Mouse (Mus musculus) adrenal gland, adult 8-10 months (tissue): ENCODE data around the gene Sat2. TPM values are rescaled to one million over a fixed set of nuclear protein-coding genes. Genes with fewer than 3 reads are reported as not detected.
"Not testable (repeated sequence)": the region's sequence is repeated elsewhere in the genome, so short reads cannot be mapped to it uniquely, and the experiment has no call there.

Experiments
- DNase-seq: peaks from one replicate; pipeline ENCODE4 v3.0.0; 2022
- total RNA-seq, 4 experiments: library from RNA; stranded (reverse); gene quantifications; 2 replicates each; pipeline ENCODE4 v1.2.4; 2022

The Sat2 gene
- total RNA-seq, 4 experiments from 2014 or later = 7.3 to 17.8 (median 12.8) TPM

- DNase-seq = no peak
Observed at GRCm38 (mm10) chr11:69601768-69602167, 20.1 kb upstream of the Sat2 start.

- DNase-seq = no peak
Observed at GRCm38 (mm10) chr11:69603516-69603915, 18.3 kb upstream of the Sat2 start.

GRCm38 (mm10) chr11:69604347-69604746, 17.5 kb upstream of the Sat2 start:
- DNase-seq = no peak

- no peak for DNase-seq
Observed at GRCm38 (mm10) chr11:69604795-69605664, 16.8 kb upstream of the Sat2 start.

- peak; percentile 56 for DNase-seq
Observed at GRCm38 (mm10) chr11:69605726-69606490, 15.9 kb upstream of the Sat2 start, which contains the start of gene Atp1b2. Gene Atp1b2 (minus strand): TSS chr11:69605942.

GRCm38 (mm10) chr11:69606491-69606795, 15.4 kb upstream of the Sat2 start:
- no peak for DNase-seq

- DNase-seq = no peak
Observed at GRCm38 (mm10) chr11:69606832-69607231, 15.0 kb upstream of the Sat2 start.

- DNase-seq = no peak
Observed at GRCm38 (mm10) chr11:69608525-69608924, 13.3 kb upstream of the Sat2 start.

GRCm38 (mm10) chr11:69609416-69609815, 12.4 kb upstream of the Sat2 start:
- DNase-seq = no peak

- no peak for DNase-seq
Observed at GRCm38 (mm10) chr11:69610899-69611298, 10.9 kb upstream of the Sat2 start.

GRCm38 (mm10) chr11:69613553-69614256, 8.1 kb upstream of the Sat2 start:
- peak; percentile 81 for DNase-seq

GRCm38 (mm10) chr11:69614257-69614588, 7.6 kb upstream of the Sat2 start:
- not testable (repeated sequence) for DNase-seq

- DNase-seq = no peak
Observed at GRCm38 (mm10) chr11:69616781-69617180, 5.0 kb upstream of the Sat2 start.

GRCm38 (mm10) chr11:69617805-69618204, 4.0 kb upstream of the Sat2 start, which contains the start of gene Shbg:
Gene Shbg (minus strand): TSS chr11:69617905.
- no peak for DNase-seq

GRCm38 (mm10) chr11:69620394-69621081, 1.3 kb upstream of the Sat2 start:
- DNase-seq = no peak

GRCm38 (mm10) chr11:69622406-69622805, 582 bp downstream of the Sat2 start:
- DNase-seq = no peak

GRCm38 (mm10) chr11:69623006-69623405, 1.2 kb downstream of the Sat2 start:
- DNase-seq = no peak

- not testable (repeated sequence) for DNase-seq
Observed at GRCm38 (mm10) chr11:69624339-69624738, 2.5 kb downstream of the Sat2 start.

GRCm38 (mm10) chr11:69628286-69628685, 6.5 kb downstream of the Sat2 start:
- peak; percentile 65 for DNase-seq

- no peak for DNase-seq
Observed at GRCm38 (mm10) chr11:69629802-69630201, 8.0 kb downstream of the Sat2 start.

- DNase-seq = peak; percentile 100
Observed at GRCm38 (mm10) chr11:69632284-69633089, 10.7 kb downstream of the Sat2 start, which contains the start of gene Fxr2. Gene Fxr2 (plus strand): TSS chr11:69632990.
